Comparison of ENCODE assay signal across 16 mouse cellular contexts in genomic region chr14:100366234-100366864, GRCm38 (mm10).
DNase-seq lines count a peak whose midpoint lies in the region; ATAC-seq and TF ChIP-seq lines count a peak whose summit lies in the region.
"Had no signal": no experiment of that assay in that cellular context is flagged by ENCODE, and none has a peak within 500 bp of the region (broad histone marks: within the 10 kb centered on the region; RNA-seq: fewer than 3 reads in every experiment).

No protein-coding gene starts in this region.

- no peak overlapping the region for H3K27ac ChIP-seq in forebrain, embryonic 14.5 days (ENCODE audit: low read depth, low read length)
- H3K27ac ChIP-seq in forebrain, embryonic 10.5 days = no peak overlapping the region
- H3K27ac ChIP-seq in left cerebral cortex, adult 2 months = no peak overlapping the region
- peak overlapping the region; percentile 51 for H3K27ac ChIP-seq in limb, embryonic 15.5 days
- H3K27ac ChIP-seq: heart, embryonic 10.5 days; liver, embryonic 13.5 days; lung, embryonic 15.5 days; macrophage; neural tube, embryonic 13.5 days; stomach, embryonic 15.5 days had no signal

- no peak overlapping the region for H3K4me3 ChIP-seq in forebrain, embryonic 14.5 days (ENCODE audit: low read depth, low read length)
- H3K4me3 ChIP-seq in forebrain, embryonic 10.5 days = no peak overlapping the region
- H3K4me3 ChIP-seq in left cerebral cortex, adult 2 months = no peak overlapping the region
- no peak overlapping the region for H3K4me3 ChIP-seq in limb, embryonic 15.5 days
- H3K4me3 ChIP-seq: heart, embryonic 10.5 days; liver, embryonic 13.5 days; lung, embryonic 15.5 days; neural tube, embryonic 13.5 days; stomach, embryonic 15.5 days had no signal

- intact Hi-C loops in left cerebral cortex, postnatal 4 days (cut with DNase I) = no loop called here
- intact Hi-C loops in left cerebral cortex, adult 2 months (cut with DNase I) = no loop called here
- intact Hi-C loops in heart, postnatal 14 days (cut with DNase I) = no loop called here

- H3K36me3 ChIP-seq in forebrain, embryonic 14.5 days (ENCODE audit: control insufficient read depth, insufficient read depth, low read length) = no peaks in the 10 kb centered on the region
- H3K36me3 ChIP-seq in forebrain, embryonic 10.5 days (replicated peaks) = no peaks in the 10 kb centered on the region
- H3K36me3 ChIP-seq in limb, embryonic 15.5 days = no peaks in the 10 kb centered on the region
- H3K36me3 ChIP-seq: heart, embryonic 10.5 days; liver, embryonic 13.5 days; lung, embryonic 15.5 days; neural tube, embryonic 13.5 days; stomach, embryonic 15.5 days had no signal

- no peak overlapping the region for H3K9ac ChIP-seq in forebrain, embryonic 14.5 days (ENCODE audit: low read length)
- H3K9ac ChIP-seq in limb, embryonic 15.5 days = no peak overlapping the region
- H3K9ac ChIP-seq: liver, embryonic 13.5 days; lung, embryonic 15.5 days; neural tube, embryonic 13.5 days; stomach, embryonic 15.5 days had no signal

- no peak for TF ChIP-seq CTCF in left cerebral cortex, adult 2 months (IDR thresholded peaks at IDR 0.05)

- peak; percentile 50 for DNase-seq in forebrain, embryonic 14.5 days (ENCODE audit: low spot score)
- no peak for DNase-seq in forebrain, embryonic 10.5 days (ENCODE audit: extremely low spot score, low spot score)
- peak; percentile 74 for DNase-seq in left cerebral cortex, postnatal 4 days
- no peak for DNase-seq in left cerebral cortex, adult 2 months (ENCODE audit: extremely low spot score in 1 of 2, low spot score in 2 of 2)
- no peak for DNase-seq in heart, postnatal 14 days
- DNase-seq: gastrocnemius, postnatal 36 days; layer of hippocampus, postnatal 36 days; liver, embryonic 13.5 days; spleen, adult 18-20 months had no signal

- H3K4me1 ChIP-seq in forebrain, embryonic 14.5 days (ENCODE audit: control insufficient read depth, insufficient read depth, low read length) = 0 out of 2 replicates have a peak, but pooled peaks cover 3% of the 10 kb centered on the region
- H3K4me1 ChIP-seq in forebrain, embryonic 10.5 days = peaks cover 17% of the 10 kb centered on the region
- H3K4me1 ChIP-seq in limb, embryonic 15.5 days = peaks cover 5% of the 10 kb centered on the region; the same call in 1 of the 2 replicates
- H3K4me1 ChIP-seq: heart, embryonic 10.5 days; liver, embryonic 13.5 days; neural tube, embryonic 13.5 days; stomach, embryonic 15.5 days had no signal

- 74% methylated on average over 5 of the region's 5 CpGs for WGBS in forebrain, embryonic 14.5 days
- 85% methylated on average over 5 of the region's 5 CpGs for WGBS in forebrain, embryonic 10.5 days
- WGBS in limb, embryonic 15.5 days = 24% methylated on average over 5 of the region's 5 CpGs

- no peaks in the 10 kb centered on the region for H3K27me3 ChIP-seq in forebrain, embryonic 14.5 days (replicated peaks; ENCODE audit: control insufficient read depth, insufficient read depth, low read length)
- no peaks in the 10 kb centered on the region for H3K27me3 ChIP-seq in forebrain, embryonic 10.5 days (ENCODE audit: poor library complexity, severe bottlenecking)
- H3K27me3 ChIP-seq in limb, embryonic 15.5 days = no peaks in the 10 kb centered on the region
- H3K27me3 ChIP-seq: liver, embryonic 13.5 days; lung, embryonic 15.5 days; neural tube, embryonic 13.5 days; stomach, embryonic 15.5 days had no signal

- no peak overlapping the region for H3K4me2 ChIP-seq in forebrain, embryonic 14.5 days (ENCODE audit: low read length)
- H3K4me2 ChIP-seq in limb, embryonic 15.5 days = peak overlapping the region; percentile 20; the same call in 1 of the 2 replicates
- H3K4me2 ChIP-seq: liver, embryonic 13.5 days; lung, embryonic 15.5 days; neural tube, embryonic 13.5 days; stomach, embryonic 15.5 days had no signal

- H3K9me3 ChIP-seq in forebrain, embryonic 14.5 days (replicated peaks; ENCODE audit: control insufficient read depth, low read length) = no peaks in the 10 kb centered on the region
- H3K9me3 ChIP-seq in forebrain, embryonic 10.5 days = no peaks in the 10 kb centered on the region
- no peaks in the 10 kb centered on the region for H3K9me3 ChIP-seq in limb, embryonic 15.5 days
- H3K9me3 ChIP-seq: heart, embryonic 10.5 days; liver, embryonic 13.5 days; lung, embryonic 15.5 days; neural tube, embryonic 13.5 days; stomach, embryonic 15.5 days had no signal

- peak; percentile 76; the same call in 1 of the 2 replicates for ATAC-seq in forebrain, embryonic 14.5 days
- ATAC-seq in common myeloid progenitor, adult 5-6 weeks (replicated peaks; ENCODE audit: low read depth, poor library complexity, severe bottlenecking) = peak; percentile 80
- peak; percentile 61; the same call in 1 of the 2 replicates for ATAC-seq in limb, embryonic 15.5 days (ENCODE audit: insufficient number of reproducible peaks, low FRiP score, low TSS enrichment, low read depth)

Comparison
In these comparisons a context has a peak if more than half of its experiments do, and no peak if none do; other contexts are left out.
1. DNase-seq: peak in forebrain, embryonic 14.5 days (single experiment) and left cerebral cortex, postnatal 4 days (single experiment); none in forebrain, embryonic 10.5 days (single experiment), left cerebral cortex, adult 2 months (0 of 2) and heart, postnatal 14 days (0 of 2).
2. Peak in every context shown above with its lines, with median percentiles within 50 percentile points of each other: ATAC-seq.